Mouse (Mus musculus): ENCODE measurements around the gene Pcbp3. TPM values are rescaled to one million over a fixed set of nuclear protein-coding genes. Genes with fewer than 3 reads are reported as not detected.

The Pcbp3 gene
- polyA plus RNA-seq, 1 experiment = not detected

DNA sequence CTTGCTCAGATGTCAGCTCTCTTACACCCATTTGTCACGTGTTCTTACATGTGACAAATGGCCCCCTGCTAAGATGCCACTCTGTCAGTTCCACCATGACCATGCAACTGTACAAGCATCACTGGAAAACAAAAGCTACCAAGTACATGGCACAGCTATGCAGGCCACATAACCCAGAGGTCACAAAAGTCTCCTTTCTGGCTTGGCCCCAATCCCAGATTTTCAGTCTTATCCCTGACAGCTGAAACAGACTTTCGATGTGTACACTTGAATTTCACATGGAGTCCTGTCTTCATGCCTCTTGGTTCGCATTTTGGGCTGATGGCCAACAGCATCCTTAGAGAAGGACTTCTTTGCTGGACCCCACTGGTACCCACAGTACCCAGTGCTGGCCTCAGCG is 116.8 kb downstream of the Pcbp3 start:
- H3K4me3 ChIP-seq (ENCODE audit: insufficient read depth, low read depth, low read length) = no peak overlapping the region
- WGBS = 26% methylated on average over 4 of the region's 4 CpGs
- no peak for TF ChIP-seq CTCF (IDR thresholded peaks at IDR 0.05; ENCODE audit: insufficient read depth, low read depth, low read length)
- no peak for TF ChIP-seq POLR2A (IDR thresholded peaks at IDR 0.05; ENCODE audit: insufficient read depth, low read depth, low read length)
- H3K4me1 ChIP-seq (ENCODE audit: control insufficient read depth, insufficient read depth, low read length) = peaks cover 54% of the 10 kb centered on the region
- H3K27ac ChIP-seq (ENCODE audit: insufficient read depth, low read depth, low read length) = peak overlapping the region; percentile 66

DNA sequence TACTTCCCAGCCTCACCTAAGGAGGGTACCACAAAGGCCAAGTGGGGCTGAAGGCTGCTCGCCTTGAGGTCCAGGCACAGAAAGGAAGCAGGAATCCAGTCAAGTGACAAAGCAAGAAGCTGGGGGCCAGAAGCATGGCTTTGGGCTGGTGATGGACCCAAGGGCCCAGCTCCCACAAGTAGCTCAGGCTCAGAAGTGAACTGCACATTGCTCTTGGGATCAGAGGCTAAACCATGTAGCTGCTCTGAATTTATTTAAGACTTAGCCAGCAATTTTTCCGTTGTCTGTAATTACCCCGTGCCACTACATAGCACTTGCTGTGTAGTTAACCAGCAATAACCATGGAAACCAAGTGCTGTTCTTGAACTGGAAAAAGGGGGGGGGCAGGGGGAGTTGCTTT is 117.3 kb downstream of the Pcbp3 start:
- no peak overlapping the region for H3K4me3 ChIP-seq (ENCODE audit: insufficient read depth, low read depth, low read length)
- TF ChIP-seq POLR2A (IDR thresholded peaks at IDR 0.05; ENCODE audit: insufficient read depth, low read depth, low read length) (no peak), CTCF (IDR thresholded peaks at IDR 0.05; ENCODE audit: insufficient read depth, low read depth, low read length) (peak; percentile 14; the same call in 1 of the 2 replicates)
- peaks cover 53% of the 10 kb centered on the region for H3K4me1 ChIP-seq (ENCODE audit: control insufficient read depth, insufficient read depth, low read length)
- WGBS = 28% methylated on average over 3 of the region's 3 CpGs
- peak overlapping the region; percentile 96 for H3K27ac ChIP-seq (ENCODE audit: insufficient read depth, low read depth, low read length)

DNA sequence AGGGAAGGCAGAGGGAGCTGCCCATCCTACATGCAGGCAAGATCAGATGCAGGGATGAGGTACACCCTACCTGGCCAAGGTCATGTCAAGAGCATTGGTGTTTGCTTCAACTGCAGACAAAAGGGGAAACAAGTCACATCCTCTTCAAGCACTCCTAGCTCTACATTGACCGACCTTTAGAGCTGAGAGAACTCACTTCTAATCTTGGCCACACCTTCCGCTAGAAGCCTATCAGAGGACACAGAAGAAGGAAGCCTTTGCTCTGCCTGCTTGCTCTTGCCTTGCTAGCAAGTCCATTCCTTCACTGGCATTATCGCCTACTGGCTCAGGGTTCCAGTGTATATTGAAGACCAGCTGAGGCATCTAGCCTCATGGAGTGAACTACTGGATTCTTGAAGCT is 119.6 kb downstream of the Pcbp3 start:
- peaks cover 44% of the 10 kb centered on the region for H3K4me1 ChIP-seq (ENCODE audit: control insufficient read depth, insufficient read depth, low read length)
- TF ChIP-seq CTCF (IDR thresholded peaks at IDR 0.05; ENCODE audit: insufficient read depth, low read depth, low read length) = no peak
- no peak for TF ChIP-seq POLR2A (IDR thresholded peaks at IDR 0.05; ENCODE audit: insufficient read depth, low read depth, low read length)
- H3K27ac ChIP-seq (ENCODE audit: insufficient read depth, low read depth, low read length) = peak overlapping the region; percentile 81
- WGBS = 81% methylated on average over 3 of the region's 3 CpGs
- no peak overlapping the region for H3K4me3 ChIP-seq (ENCODE audit: insufficient read depth, low read depth, low read length)

DNA sequence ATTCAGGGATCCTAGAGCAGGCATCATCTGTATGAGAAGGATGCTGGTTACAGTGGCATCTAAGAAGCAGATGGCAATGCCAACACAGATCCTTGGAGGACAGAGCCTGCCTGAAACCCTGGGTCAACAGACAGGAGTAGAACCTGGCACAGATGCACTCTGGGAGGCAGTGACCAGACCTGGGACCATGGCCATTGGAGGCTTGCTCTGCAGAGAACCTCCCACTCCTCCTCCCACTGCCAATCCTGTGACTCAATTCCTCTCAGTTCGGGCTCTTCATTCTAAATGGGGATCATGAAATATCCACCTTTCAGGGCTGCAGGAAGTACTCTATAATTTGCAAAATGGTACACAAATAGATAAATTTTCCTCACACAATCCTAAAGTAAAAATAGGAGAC is 120.5 kb downstream of the Pcbp3 start:
- TF ChIP-seq POLR2A (IDR thresholded peaks at IDR 0.05; ENCODE audit: insufficient read depth, low read depth, low read length) (no peak), CTCF (IDR thresholded peaks at IDR 0.05; ENCODE audit: insufficient read depth, low read depth, low read length) (no peak)
- 19% methylated on average over 1 of the region's 1 CpGs for WGBS
- Histone ChIP-seq H3K4me3 (ENCODE audit: insufficient read depth, low read depth, low read length) (no peak overlapping the region), H3K27ac (ENCODE audit: insufficient read depth, low read depth, low read length) (peak overlapping the region; percentile 86), H3K4me1 (ENCODE audit: control insufficient read depth, insufficient read depth, low read length) (peaks cover 48% of the 10 kb centered on the region)

DNA sequence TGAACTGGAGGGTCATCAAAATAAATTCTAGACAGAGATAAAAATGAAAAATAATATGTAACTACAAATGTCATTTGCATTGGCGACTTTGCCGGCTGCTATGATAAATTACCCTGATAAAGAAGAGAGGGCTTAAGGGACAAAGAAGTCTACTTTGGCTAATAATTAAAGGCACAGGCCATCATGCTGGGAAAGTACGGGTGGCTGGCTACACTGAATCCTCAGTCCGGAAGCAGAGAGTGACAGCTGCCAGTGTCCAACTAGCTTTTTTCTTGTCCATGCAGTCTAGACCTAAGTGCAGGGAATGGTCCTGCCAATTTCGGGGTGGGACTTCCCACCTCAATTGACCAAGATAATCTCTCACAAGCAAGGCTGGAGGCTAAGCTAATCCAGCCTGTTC is 121.1 kb downstream of the Pcbp3 start:
- peak overlapping the region; percentile 86 for H3K27ac ChIP-seq (ENCODE audit: insufficient read depth, low read depth, low read length)
- TF ChIP-seq POLR2A (IDR thresholded peaks at IDR 0.05; ENCODE audit: insufficient read depth, low read depth, low read length) (no peak), CTCF (IDR thresholded peaks at IDR 0.05; ENCODE audit: insufficient read depth, low read depth, low read length) (no peak)
- WGBS = 36% methylated on average over 5 of the region's 5 CpGs

DNA sequence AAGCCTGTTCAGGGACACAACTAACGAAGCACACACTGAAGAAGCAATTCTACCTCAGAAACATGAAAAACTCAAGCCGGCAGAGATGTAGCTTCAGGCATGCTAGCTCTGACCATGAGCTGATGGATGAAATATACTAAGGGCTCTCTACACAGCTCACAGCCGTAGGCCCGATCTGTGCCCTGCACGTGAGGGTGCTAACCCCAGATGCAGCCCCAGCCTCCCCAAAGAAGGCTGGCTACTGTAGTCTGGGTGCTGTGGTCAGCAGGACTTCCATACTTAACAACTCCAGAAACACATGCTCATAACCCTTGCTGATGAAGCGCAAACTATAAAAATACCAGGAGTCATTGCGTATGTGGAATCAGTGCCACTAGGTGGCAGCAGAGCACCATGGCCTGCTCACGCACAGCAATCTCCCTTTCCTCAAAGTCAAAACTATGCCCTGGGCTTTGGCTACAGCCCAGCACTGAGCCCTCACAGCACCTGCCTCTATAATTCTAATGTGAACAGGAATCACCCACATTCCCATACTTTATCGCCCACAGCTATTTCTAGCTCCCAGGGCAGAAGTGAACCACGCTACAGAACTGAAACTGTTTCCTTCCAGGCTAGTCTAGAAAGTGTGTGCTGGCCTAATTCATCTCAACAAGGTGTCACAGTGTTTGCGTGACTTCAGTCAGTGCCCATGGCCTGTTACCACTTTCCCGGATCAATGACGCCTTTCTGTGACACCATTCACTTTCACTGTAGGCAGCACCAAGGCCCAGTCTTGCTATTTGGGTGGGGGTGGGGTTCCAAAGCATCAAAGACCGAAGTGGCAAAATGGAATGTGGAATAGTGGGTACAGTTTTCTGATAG is 126.0 kb downstream of the Pcbp3 start:
- no peak overlapping the region for H3K4me3 ChIP-seq (ENCODE audit: insufficient read depth, low read depth, low read length)
- peaks cover 43% of the 10 kb centered on the region for H3K4me1 ChIP-seq (ENCODE audit: control insufficient read depth, insufficient read depth, low read length)
- 29% methylated on average over 14 of the region's 14 CpGs for WGBS
- TF ChIP-seq POLR2A (IDR thresholded peaks at IDR 0.05; ENCODE audit: insufficient read depth, low read depth, low read length) (no peak), CTCF (IDR thresholded peaks at IDR 0.05; ENCODE audit: insufficient read depth, low read depth, low read length) (peak; percentile 51)
- H3K27ac ChIP-seq (ENCODE audit: insufficient read depth, low read depth, low read length) = peak overlapping the region; percentile 63

More for the DNA sequence above, 121.1 kb downstream of the Pcbp3 start:
- peaks cover 46% of the 10 kb centered on the region for H3K4me1 ChIP-seq (ENCODE audit: control insufficient read depth, insufficient read depth, low read length)
- H3K4me3 ChIP-seq (ENCODE audit: insufficient read depth, low read depth, low read length) = no peak overlapping the region

DNA sequence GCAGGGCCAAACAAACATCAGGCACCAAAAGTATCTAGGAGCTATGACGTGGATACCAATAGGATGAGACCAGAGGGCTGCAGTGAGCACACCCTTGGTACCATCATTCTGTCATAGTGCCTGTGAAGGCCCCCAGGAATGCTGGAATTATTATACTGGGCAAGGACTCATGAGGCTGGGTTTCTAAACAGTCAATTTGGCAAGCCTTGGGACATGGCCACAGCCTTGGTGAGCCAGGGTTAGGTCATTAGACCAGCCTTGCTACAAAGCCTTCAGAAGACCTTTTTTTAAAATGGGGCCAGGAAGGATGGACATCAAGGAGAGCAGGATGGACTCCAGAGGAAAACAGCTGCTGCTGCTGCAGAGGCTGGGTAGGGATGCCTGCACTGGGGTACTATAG is 128.8 kb downstream of the Pcbp3 start:
- 25% methylated on average over 1 of the region's 1 CpGs for WGBS
- 0 out of 2 replicates have a peak overlapping the region, but pooled peaks have one; percentile 32 for H3K27ac ChIP-seq (ENCODE audit: insufficient read depth, low read depth, low read length)
- TF ChIP-seq CTCF (IDR thresholded peaks at IDR 0.05; ENCODE audit: insufficient read depth, low read depth, low read length) (no peak), POLR2A (IDR thresholded peaks at IDR 0.05; ENCODE audit: insufficient read depth, low read depth, low read length) (no peak)
- no peak overlapping the region for H3K4me3 ChIP-seq (ENCODE audit: insufficient read depth, low read depth, low read length)
- peaks cover 47% of the 10 kb centered on the region for H3K4me1 ChIP-seq (ENCODE audit: control insufficient read depth, insufficient read depth, low read length)

DNA sequence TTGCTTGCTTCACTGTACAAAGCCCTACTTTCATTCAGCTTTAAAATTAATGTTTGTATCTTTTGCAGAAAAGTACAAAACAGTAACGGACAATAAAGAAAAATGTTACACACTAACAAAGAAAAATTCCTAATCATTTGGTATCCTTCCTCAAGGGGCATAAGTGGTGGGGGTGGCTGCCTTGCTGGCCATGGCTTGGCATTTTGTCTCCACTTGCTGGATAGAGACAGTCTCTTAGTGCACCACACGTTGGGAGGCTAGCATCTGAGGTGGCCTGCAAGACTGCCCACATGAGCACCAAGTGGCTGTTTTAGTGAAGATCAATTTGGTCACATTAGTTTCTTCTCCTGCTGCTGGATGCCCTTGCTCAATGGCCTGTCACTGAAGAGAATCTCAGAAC is 129.8 kb downstream of the Pcbp3 start:
- WGBS = 68% methylated on average over 2 of the region's 2 CpGs
- H3K4me3 ChIP-seq (ENCODE audit: insufficient read depth, low read depth, low read length) = no peak overlapping the region
- H3K27ac ChIP-seq (ENCODE audit: insufficient read depth, low read depth, low read length) = no peak overlapping the region
- peaks cover 50% of the 10 kb centered on the region for H3K4me1 ChIP-seq (ENCODE audit: control insufficient read depth, insufficient read depth, low read length)
- no peak for TF ChIP-seq POLR2A (IDR thresholded peaks at IDR 0.05; ENCODE audit: insufficient read depth, low read depth, low read length)
- no peak for TF ChIP-seq CTCF (IDR thresholded peaks at IDR 0.05; ENCODE audit: insufficient read depth, low read depth, low read length)

DNA sequence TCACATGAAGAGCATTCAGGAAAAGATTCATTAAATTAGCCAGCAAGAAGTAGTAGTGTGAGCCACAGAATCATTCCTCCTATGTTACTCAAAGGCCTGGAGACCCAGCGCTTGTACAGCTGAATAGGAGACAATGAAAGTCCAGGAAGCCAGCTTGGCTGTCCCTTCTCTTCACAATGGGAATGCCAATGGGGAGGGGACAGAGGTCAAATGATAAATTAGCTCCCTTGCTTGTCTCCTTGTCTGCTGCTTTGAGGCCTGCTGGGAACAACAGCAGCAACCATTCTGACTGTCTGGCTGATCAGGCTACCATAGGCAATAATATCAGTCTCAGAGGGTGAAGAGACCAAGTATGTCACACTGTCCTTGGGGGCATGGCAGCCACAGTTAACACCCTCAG is 130.5 kb downstream of the Pcbp3 start:
- Histone ChIP-seq H3K27ac (ENCODE audit: insufficient read depth, low read depth, low read length) (no peak overlapping the region), H3K4me3 (ENCODE audit: insufficient read depth, low read depth, low read length) (no peak overlapping the region), H3K4me1 (ENCODE audit: control insufficient read depth, insufficient read depth, low read length) (peaks cover 46% of the 10 kb centered on the region)
- TF ChIP-seq POLR2A (IDR thresholded peaks at IDR 0.05; ENCODE audit: insufficient read depth, low read depth, low read length) (no peak), CTCF (IDR thresholded peaks at IDR 0.05; ENCODE audit: insufficient read depth, low read depth, low read length) (no peak)
- 61% methylated on average over 1 of the region's 1 CpGs for WGBS
